Mouse (Mus musculus): ENCODE measurements at regions not wholly inside any gene's neighbourhood (a gene's known extent, or its start where the extent isn't known, plus 50 kb on each side); places are given as distances from the start of the nearest gene placed in this dataset.

DNA sequence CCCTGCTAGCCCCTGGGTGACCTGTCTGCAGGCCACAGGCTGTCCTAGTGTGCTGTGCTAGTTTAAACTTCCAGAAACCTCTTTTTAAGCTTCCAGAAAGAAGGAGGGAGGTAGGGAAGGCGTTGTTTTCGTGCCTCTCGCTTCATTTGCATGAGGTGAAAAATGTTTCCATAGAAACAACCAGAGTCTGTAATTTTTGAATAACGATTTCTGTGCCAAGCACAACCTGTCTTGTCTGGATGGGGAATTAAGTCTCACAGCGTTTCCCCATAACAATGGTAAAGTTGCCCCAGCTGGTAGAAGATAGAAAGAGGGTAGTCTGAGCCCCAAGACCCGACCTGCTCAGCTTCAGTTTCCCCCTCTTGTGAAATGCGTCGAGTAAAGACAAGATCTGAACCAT, 59.3 kb upstream of the Dlk1 start:
- no peak for TF ChIP-seq CTCF (IDR thresholded peaks at IDR 0.05; ENCODE audit: control insufficient read depth, insufficient read depth, insufficient replicate concordance, low read depth, low read length)
- TF ChIP-seq POLR2A (IDR thresholded peaks at IDR 0.05; ENCODE audit: control insufficient read depth, low read depth, low read length): no peak

Measured in testis, adult 2 months (tissue).